Mouse (Mus musculus): Measurements from ENCODE around the gene Tulp2. TPM values are rescaled to one million over a fixed set of nuclear protein-coding genes. Genes with fewer than 3 reads are reported as not detected.
"Not testable (repeated sequence)": the region's sequence is repeated elsewhere in the genome, so short reads cannot be mapped to it uniquely, and the experiment has no call there.

The Tulp2 gene
- total RNA-seq, 2 experiments from 2014 or later = 0.21 TPM; not detected in 1

- no peak for DNase-seq (ENCODE audit: low spot score in 2 of 2)
Observed at GRCm38 (mm10) chr7:45520605-45521004, 38.9 kb downstream of the Tulp2 start.

DNA sequence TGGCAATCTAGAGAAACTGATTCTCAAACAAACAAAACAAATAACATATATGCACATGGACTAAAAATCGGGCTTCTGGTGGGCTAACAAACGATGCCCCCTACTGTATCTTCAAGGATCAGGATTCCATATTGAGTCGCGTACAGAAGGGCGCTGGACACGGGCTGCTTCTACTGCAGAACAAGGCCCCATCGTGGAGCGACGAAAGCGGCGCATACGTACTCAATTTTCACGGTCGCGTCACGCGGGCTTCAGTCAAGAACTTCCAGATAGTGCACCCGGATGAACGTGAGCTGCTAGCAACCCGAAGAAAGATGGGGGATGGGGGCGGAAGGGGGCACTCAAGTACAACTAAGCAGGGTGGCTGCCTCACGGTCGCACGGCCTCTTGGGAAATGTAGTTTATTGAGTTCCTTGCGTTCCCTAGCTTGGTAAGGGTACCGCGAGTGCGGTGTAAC, 40.1 kb downstream of the Tulp2 start:
- peak; percentile 87 to 91 for DNase-seq (ENCODE audit: low spot score in 2 of 2)

DNA sequence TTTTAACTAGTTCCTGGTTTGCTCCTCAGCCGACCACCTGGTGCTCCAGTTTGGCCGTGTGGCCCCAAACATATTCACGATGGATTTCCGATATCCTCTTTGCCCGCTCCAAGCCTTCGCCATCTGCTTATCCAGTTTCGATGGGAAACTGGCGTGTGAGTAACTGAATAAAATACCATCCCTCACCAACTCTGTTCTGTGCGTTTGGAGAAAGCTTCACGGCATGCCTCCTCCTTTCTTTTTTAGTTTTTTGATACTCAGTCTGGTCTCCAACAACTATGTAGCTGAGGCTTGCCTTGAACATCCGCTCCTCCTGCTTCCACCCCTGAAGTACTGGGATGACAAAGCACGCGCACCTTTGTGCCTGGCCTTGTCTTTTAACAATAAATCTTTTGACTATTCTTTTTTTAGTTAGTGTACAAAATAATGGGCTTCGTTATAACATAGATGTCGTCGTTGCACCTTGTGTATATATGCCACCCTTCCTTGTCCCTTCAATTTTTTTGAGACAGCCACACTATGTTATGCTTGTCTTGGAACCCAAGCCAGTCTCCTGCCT, 40.6 kb downstream of the Tulp2 start:
- DNase-seq (ENCODE audit: low spot score in 2 of 2) = no peak

DNA sequence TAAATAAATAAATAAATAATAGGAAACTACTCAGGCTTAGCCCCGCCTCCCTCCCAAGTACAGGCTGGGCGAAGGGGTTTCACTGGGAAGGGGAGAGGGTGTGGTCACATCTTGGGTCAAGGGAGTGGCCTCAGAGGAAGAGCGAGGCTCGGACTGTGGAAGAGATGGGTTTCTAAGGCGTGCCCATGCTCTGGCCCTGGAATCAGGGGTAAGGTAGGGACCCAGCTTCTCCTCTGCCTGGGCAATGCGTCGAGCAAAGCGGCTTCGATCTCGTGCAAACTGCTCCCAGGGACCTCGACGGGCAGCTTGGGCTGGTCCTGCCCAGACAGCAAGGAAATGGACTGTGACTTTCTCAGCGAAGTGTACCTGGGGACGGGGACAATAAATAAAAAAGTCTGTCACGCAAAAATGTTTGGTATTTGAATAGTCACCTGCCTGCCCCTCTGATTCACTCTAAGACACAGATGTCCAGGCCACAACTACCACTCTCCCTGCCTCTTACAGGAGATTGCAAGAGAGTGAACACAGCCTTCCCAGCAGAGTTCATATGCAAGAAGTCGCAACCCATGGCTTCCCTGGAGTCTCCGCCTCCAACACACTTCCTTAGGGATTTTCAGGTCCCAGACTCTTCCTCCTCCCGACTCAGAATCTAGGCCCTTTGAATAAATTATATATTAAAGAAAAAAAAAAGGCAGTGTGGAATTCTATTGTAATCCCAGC, 41.4 kb downstream of the Tulp2 start:
- DNase-seq (ENCODE audit: low spot score in 2 of 2) = no peak

GRCm38 (mm10) chr7:45523678-45524170, 42.0 kb downstream of the Tulp2 start:
- DNase-seq (ENCODE audit: low spot score in 2 of 2) = no peak

GRCm38 (mm10) chr7:45524841-45525621, 43.4 kb downstream of the Tulp2 start:
- no peak for DNase-seq (ENCODE audit: low spot score in 2 of 2)

- DNase-seq (ENCODE audit: low spot score in 2 of 2) = peak; percentile 93 to 94
Observed at GRCm38 (mm10) chr7:45525809-45526473, 44.3 kb downstream of the Tulp2 start, which contains the start of the genes Ppp1r15a and Plekha4. Gene Ppp1r15a (minus strand): TSS chr7:45526268. Gene Plekha4 (plus strand): TSS chr7:45526330.

DNA sequence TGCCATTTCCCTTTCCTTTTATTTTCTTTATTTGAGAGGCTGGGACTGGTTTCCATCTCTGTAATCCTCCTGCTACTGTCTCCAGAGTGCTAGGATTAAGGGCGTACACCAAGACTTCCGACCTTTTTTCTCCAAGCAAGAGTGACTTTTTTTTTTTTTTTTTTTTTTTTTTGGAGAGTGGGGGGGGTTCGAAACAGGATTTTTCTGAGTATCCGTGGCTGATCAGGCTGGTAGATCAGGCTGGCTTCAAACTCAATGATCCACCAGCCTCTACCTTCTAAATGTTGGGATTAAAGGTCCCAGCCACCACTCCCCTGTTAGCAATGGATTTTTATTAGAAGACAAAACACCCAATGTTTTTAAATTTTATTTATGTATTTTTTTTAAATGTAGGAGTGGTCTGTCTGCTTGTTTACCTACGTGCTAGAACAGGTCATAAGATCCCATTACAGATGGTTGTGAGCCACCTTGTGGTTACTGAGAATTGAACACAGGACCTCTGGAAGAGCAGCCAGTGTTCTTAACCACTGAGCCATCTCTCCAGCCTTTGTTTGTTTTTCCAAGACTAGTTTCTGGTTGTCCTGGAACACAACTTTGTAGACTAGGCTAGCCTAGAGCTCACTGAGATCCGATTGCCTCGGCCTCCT, 44.9 kb downstream of the Tulp2 start:
- DNase-seq (ENCODE audit: low spot score in 2 of 2) = no peak

GRCm38 (mm10) chr7:45527169-45527568, 45.5 kb downstream of the Tulp2 start:
- DNase-seq (ENCODE audit: low spot score in 2 of 2) = not testable (repeated sequence)

- no peak for DNase-seq (ENCODE audit: low spot score in 2 of 2)
Observed at GRCm38 (mm10) chr7:45529461-45529860, 47.8 kb downstream of the Tulp2 start.

DNA sequence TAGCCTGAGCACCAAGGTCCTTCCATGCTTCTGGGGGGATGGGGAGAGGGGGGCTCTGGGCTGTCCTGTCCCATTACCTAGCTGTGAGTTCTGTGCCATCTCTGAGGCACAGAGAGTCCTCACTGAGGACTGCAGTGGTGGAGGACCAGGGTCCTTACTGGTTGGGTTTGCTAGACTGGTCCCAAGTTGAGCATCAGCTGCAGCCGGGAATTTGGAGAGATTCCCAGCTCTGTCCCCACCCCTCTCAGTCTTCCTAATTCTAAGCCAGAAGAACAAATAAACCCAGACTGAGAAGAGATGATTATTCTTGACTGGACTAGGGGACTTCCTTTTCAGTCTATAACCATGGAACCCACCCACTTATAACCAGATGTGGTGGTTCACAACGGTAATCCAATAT, 49.0 kb downstream of the Tulp2 start:
- no peak for DNase-seq (ENCODE audit: low spot score in 2 of 2)

- no peak for DNase-seq (ENCODE audit: low spot score in 2 of 2)
Observed at GRCm38 (mm10) chr7:45535676-45536075, 54.0 kb downstream of the Tulp2 start.

- no peak for DNase-seq (ENCODE audit: low spot score in 2 of 2)
Observed at GRCm38 (mm10) chr7:45537602-45538001, 55.9 kb downstream of the Tulp2 start.

DNA sequence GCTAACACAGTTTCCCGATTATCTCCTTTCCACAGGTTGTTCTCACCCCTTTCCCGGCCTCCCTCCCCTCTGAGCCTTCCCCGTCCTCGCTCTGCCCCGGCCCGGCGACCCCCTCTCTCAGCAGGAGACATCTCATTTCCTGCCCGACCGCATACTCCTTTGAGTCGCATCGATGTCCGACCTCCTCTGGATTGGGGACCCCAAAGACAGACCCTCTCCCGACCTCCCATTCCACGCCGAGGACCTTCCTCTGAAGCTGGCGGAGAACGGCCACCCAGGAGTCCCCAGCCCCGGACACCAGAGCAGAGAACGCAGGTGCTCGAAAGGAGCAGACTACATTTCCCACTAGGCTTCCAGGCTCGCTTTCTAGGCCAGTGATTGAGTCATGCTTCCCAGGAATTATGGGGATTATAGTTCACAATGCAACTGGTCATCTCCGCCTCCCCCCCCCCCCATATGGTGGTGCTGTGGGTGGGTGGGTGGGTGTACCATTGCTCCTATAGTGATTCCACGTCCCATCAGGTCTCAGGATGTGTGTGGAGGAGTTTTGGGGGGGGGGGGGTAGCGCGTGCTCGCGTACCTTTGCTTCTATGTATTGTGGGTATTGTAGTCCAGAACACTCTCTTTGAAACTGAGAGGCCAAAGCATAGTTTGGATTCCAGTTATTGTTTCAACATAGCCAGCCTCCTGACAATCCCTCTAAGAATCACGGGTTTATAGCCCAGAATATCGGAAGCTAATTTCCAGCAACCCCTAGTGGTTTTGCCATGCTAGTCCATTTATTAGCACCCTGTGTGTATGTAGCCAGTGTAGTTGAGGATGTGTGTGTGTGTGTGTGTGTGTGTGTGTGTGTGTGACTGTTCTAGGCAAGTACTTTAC, 56.7 kb downstream of the Tulp2 start:
- peak; percentile 56 to 65 for DNase-seq (ENCODE audit: low spot score in 2 of 2)

DNA sequence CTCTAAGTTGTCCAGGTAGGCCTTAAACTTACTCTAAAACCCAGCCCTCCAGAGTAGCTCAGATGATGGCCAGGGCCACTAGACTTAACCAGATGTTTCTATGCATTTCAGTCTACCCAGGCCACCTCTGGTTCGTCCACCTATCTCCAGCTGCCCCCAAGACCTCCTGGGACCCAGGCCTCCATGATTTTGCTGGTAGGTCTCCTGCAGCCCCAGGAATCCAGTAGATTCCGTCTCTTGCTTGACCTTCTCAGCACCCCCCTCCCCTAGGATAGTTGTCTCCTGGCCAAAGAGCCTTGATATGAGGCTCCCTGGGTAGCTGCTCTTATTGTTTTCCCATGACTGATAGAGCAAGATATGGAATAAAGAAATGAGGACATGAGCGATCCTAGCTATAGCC, 57.4 kb downstream of the Tulp2 start:
- DNase-seq (ENCODE audit: low spot score in 2 of 2) = no peak

DNA sequence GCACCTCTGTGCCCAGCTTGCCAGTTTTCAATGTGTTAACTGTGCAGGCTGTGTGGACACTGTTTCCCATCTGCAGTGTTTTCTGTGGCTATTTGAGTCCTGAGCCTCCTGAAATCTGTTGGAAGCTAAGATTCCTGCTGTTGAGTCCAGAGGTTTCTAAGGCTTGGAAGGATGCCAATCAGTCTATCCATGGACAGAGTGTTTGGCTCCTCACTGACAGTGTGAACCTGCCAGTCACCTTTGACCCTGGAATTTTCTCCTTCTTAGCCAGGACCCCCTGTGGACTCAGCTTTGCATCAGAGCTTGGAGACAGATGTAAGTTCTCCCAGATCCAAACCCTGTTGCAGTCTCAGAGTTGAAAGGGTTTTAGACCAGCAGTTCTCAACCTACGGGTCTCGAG, 58.5 kb downstream of the Tulp2 start:
- no peak for DNase-seq (ENCODE audit: low spot score in 2 of 2)

DNA sequence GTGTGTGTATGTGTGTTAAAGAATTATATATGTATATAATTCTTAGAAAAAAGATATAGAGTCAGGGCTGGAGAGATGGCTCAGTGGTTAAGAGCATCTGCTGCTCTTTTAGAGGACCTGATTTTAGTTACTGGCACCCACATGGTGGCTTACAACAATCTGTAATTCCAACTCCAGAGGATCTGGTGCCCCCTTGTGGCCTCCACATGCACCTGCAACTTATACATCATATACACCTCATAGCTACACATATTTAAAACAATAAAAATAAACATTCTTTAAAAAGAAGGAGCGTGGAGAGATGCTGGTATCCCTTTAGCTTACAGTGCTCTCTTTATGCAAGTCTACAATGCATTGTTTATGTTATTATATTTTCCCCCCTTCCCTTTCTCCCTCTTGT, 62.8 kb downstream of the Tulp2 start:
- DNase-seq (ENCODE audit: low spot score in 2 of 2) = no peak

GRCm38 (mm10) chr7:45549641-45550436, 68.2 kb downstream of the Tulp2 start:
- DNase-seq (ENCODE audit: low spot score in 2 of 2) = no peak

All from left cerebral cortex, adult 18-20 months (tissue).